Mouse (Mus musculus) gastrocnemius, postnatal 10 days (tissue): ENCODE results near the gene Magix. TPM values are rescaled to one million over a fixed set of nuclear protein-coding genes. Genes with fewer than 3 reads are reported as not detected.

Experiments used
- DNase-seq: peaks from one replicate; pipeline ENCODE4 v3.0.0; 2021; ENCODE audit warnings: mixed read lengths
- total RNA-seq, 2 experiments: library from RNA; stranded (reverse); gene quantifications; 2 replicates each; pipeline ENCODE4 v1.2.3; 2021

Gene Magix
- total RNA-seq, 2 experiments from 2014 or later, result 2.8 to 3.3 TPM

- DNase-seq, result no peak
Measured at GRCm38 (mm10) chrX:7674284-7675000, 6.6 kb downstream of the Magix start.

GRCm38 (mm10) chrX:7673578-7674281 is 7.3 kb downstream of the Magix start:
- DNase-seq, result no peak

GRCm38 (mm10) chrX:7672739-7673138 is 8.3 kb downstream of the Magix start:
- no peak for DNase-seq

- no peak for DNase-seq
Measured at GRCm38 (mm10) chrX:7670921-7671623, 10.0 kb downstream of the Magix start, which contains the start of gene Plp2. Gene Plp2 (minus strand): TSS chrX:7671390.

GRCm38 (mm10) chrX:7670390-7670881 is 10.6 kb downstream of the Magix start:
- peak; percentile 66 for DNase-seq

- no peak for DNase-seq
Measured at GRCm38 (mm10) chrX:7665739-7666502, 15.1 kb downstream of the Magix start.

GRCm38 (mm10) chrX:7664791-7665190 is 16.3 kb downstream of the Magix start:
- no peak for DNase-seq

GRCm38 (mm10) chrX:7662936-7663335 is 18.1 kb downstream of the Magix start:
- no peak for DNase-seq

- no peak for DNase-seq
Measured at GRCm38 (mm10) chrX:7661086-7661485, 20.0 kb downstream of the Magix start.

GRCm38 (mm10) chrX:7658785-7659589 is 22.1 kb downstream of the Magix start:
- DNase-seq, result no peak

- DNase-seq, result peak; percentile 19
Measured at GRCm38 (mm10) chrX:7658031-7658784, 22.8 kb downstream of the Magix start.

GRCm38 (mm10) chrX:7657221-7657639 is 23.8 kb downstream of the Magix start, which contains the start of gene Prickle3:
Gene Prickle3 (plus strand): TSS chrX:7657260.
- peak; percentile 51 for DNase-seq

- DNase-seq, result peak; percentile 76
Measured at GRCm38 (mm10) chrX:7648671-7649304, 32.3 kb downstream of the Magix start.

- peak; percentile 75 for DNase-seq
Measured at GRCm38 (mm10) chrX:7645349-7645748, 35.7 kb downstream of the Magix start.

- DNase-seq, result no peak
Measured at GRCm38 (mm10) chrX:7640785-7641184, 40.3 kb downstream of the Magix start.

GRCm38 (mm10) chrX:7639536-7640325 is 41.3 kb downstream of the Magix start:
- no peak for DNase-seq

- peak; percentile 71 for DNase-seq
Measured at GRCm38 (mm10) chrX:7638401-7639091, 42.5 kb downstream of the Magix start, which contains the start of gene Syp. Gene Syp (plus strand): TSS chrX:7638471.

- DNase-seq, result no peak
Measured at GRCm38 (mm10) chrX:7635101-7635500, 46.0 kb downstream of the Magix start.
